Mouse (Mus musculus): ENCODE results near the gene Gm38655. TPM values are rescaled to one million over a fixed set of nuclear protein-coding genes. Genes with fewer than 3 reads are reported as not detected.

Gm38655 gene
- polyA plus RNA-seq, 1 experiment, result not detected

DNA sequence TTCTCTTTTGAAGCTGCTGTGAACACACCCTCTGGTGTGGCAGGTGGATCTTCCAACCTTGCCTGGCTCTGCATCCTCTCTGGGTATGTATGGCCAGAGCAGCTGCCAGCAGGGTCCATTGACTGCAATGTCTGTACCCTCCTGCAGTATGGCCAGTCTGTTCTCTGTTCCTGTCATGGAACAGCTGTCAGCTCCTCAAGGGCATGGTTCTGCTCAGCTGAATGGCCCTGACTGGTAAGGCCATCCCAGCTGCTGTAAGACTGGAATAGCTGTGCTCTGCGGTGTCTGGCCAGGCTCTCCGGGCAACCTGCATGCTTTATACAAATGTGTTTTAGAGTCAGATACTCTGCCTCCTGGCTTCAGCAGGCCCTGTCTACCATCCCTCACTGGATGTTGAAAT, 5.6 kb downstream of the Gm38655 start:
- WGBS, result 94% methylated on average over 2 of the region's 2 CpGs
- Histone ChIP-seq H3K36me3 (ENCODE audit: control insufficient read depth, insufficient read depth, low read length) (no peaks in the 10 kb centered on the region), H3K27me3 (replicated peaks; ENCODE audit: control insufficient read depth, insufficient read depth, low read length) (no peaks in the 10 kb centered on the region), H3K4me3 (ENCODE audit: insufficient read depth, low read depth, low read length) (no peak overlapping the region), H3K27ac (ENCODE audit: insufficient read depth, low read depth, low read length) (no peak overlapping the region), H3K4me1 (ENCODE audit: control insufficient read depth, insufficient read depth, low read length) (no peaks in the 10 kb centered on the region)
- TF ChIP-seq POLR2A (IDR thresholded peaks at IDR 0.05; ENCODE audit: low read depth, low read length) (no peak), CTCF (conservative IDR thresholded peaks at IDR 0.05; ENCODE audit: insufficient read depth, insufficient read length, low read depth, low read length) (no peak)
- DNase-seq, result no peak

DNA sequence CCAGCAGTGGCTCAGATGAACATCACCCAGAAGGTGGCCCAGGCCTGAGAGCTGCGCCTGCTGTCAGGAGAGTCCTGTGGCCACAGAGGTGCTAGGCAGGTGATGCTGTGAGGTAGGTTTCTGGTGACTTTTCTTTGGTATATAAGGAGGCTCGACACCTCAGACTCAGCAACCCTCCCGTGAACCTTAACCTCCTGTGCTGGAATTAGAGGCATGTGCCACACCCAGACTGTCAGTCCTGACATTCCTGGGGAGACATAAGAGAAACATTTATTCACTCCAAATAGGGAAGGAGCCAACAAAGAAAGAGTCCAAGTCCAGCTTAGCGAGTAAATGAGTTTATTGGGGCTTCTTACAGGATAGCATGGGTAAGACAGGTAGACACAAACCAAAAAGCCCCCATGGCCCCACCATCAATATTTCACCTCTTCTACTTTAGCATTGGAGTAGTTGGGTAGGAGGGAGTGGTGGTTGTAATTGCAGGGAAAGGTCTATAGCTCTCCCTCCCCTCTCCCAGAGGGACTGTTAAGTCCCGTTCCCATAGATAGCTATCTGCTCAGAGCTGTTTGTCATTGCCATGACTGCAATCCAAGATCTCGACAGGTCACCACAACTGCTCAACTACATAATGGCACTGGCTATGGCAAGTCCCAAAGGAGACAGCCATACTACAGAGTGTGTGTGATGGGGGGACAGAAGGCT, 9.2 kb downstream of the Gm38655 start:
- no peak for DNase-seq
- Histone ChIP-seq H3K27me3 (replicated peaks; ENCODE audit: control insufficient read depth, insufficient read depth, low read length) (no peaks in the 10 kb centered on the region), H3K27ac (ENCODE audit: insufficient read depth, low read depth, low read length) (no peak overlapping the region), H3K4me3 (ENCODE audit: insufficient read depth, low read depth, low read length) (no peak overlapping the region), H3K4me1 (ENCODE audit: control insufficient read depth, insufficient read depth, low read length) (no peaks in the 10 kb centered on the region), H3K36me3 (ENCODE audit: control insufficient read depth, insufficient read depth, low read length) (no peaks in the 10 kb centered on the region)
- TF ChIP-seq POLR2A (IDR thresholded peaks at IDR 0.05; ENCODE audit: low read depth, low read length), result no peak
- no peak for TF ChIP-seq CTCF (conservative IDR thresholded peaks at IDR 0.05; ENCODE audit: insufficient read depth, insufficient read length, low read depth, low read length)
- WGBS, result 40% methylated on average over 6 of the region's 6 CpGs

DNA sequence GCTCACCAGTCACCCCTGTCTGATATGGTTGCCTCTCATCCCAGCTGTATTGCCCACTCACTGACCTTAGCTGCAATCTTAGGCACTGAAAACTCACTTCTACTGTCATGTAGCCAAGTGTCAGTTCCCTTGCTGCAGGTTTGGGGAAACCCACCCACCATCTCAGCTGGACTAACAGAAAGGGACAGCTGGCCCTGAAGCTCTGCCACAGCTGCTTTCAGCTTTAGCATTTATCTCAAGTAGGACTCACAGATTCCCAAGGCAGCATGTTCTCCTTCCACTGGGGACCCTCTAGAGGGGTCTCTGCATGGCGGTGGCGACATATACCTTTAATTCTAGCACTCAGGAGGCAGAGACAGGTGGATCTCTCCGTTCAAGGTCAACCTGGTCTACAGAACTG, 10.5 kb downstream of the Gm38655 start:
- Histone ChIP-seq H3K36me3 (ENCODE audit: control insufficient read depth, insufficient read depth, low read length) (no peaks in the 10 kb centered on the region), H3K4me1 (ENCODE audit: control insufficient read depth, insufficient read depth, low read length) (no peaks in the 10 kb centered on the region), H3K27me3 (replicated peaks; ENCODE audit: control insufficient read depth, insufficient read depth, low read length) (no peaks in the 10 kb centered on the region), H3K4me3 (ENCODE audit: insufficient read depth, low read depth, low read length) (no peak overlapping the region), H3K27ac (ENCODE audit: insufficient read depth, low read depth, low read length) (no peak overlapping the region)
- no peak for DNase-seq
- no peak for TF ChIP-seq CTCF (conservative IDR thresholded peaks at IDR 0.05; ENCODE audit: insufficient read depth, insufficient read length, low read depth, low read length)
- TF ChIP-seq POLR2A (IDR thresholded peaks at IDR 0.05; ENCODE audit: low read depth, low read length), result no peak
- WGBS, result 86% methylated on average over 3 of the region's 3 CpGs

DNA sequence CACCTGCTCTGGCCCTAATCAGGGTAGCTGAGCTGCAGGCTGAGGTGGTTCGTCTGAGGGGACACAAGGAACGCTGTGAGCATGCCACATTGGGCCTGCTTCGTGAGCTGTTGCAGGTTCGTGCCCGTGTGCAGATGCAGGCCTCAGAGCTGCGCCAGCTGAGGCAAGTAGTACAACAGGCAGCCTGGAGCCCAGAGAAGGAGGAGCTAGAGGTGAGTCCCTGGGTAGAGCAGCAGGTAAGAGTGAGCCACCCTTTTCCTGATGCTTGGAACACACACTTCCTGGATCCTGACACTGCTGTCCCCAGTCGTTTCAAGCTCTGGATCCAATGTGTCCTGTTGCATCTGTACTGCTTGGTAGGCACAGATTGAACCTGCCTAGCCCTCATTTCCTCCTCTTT, 11.9 kb downstream of the Gm38655 start:
- Histone ChIP-seq H3K4me1 (ENCODE audit: control insufficient read depth, insufficient read depth, low read length) (no peaks in the 10 kb centered on the region), H3K36me3 (ENCODE audit: control insufficient read depth, insufficient read depth, low read length) (no peaks in the 10 kb centered on the region), H3K27me3 (replicated peaks; ENCODE audit: control insufficient read depth, insufficient read depth, low read length) (no peaks in the 10 kb centered on the region), H3K4me3 (ENCODE audit: insufficient read depth, low read depth, low read length) (no peak overlapping the region), H3K27ac (ENCODE audit: insufficient read depth, low read depth, low read length) (no peak overlapping the region)
- WGBS, result 70% methylated on average over 7 of the region's 7 CpGs
- TF ChIP-seq POLR2A (IDR thresholded peaks at IDR 0.05; ENCODE audit: low read depth, low read length) (no peak), CTCF (conservative IDR thresholded peaks at IDR 0.05; ENCODE audit: insufficient read depth, insufficient read length, low read depth, low read length) (no peak)
- no peak for DNase-seq

DNA sequence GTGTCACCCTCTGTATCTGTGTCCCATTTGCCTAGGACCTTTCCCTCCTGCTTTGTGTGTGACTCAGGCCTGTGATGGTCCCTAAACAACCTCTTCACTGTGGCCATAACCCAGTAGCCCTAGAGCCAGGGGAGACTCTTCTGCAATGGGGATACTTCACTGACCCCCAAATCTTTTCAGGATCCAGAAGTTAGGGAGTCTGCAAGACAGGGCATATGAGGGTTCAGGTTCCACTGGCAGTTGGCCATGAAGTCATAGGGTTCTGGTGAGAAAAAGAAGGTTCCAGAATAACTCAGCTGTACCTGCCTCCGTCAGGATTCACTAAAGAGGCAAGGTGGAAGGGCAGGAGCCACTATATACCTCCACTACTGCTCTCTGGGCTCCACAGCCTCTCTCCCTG, 13.1 kb downstream of the Gm38655 start, which contains the start of gene Ccdc154:
TSS of gene Ccdc154 (plus strand) at position 301 of the 400 bp plus-strand sequence.
- no peak for TF ChIP-seq CTCF (conservative IDR thresholded peaks at IDR 0.05; ENCODE audit: insufficient read depth, insufficient read length, low read depth, low read length)
- Histone ChIP-seq H3K27ac (ENCODE audit: insufficient read depth, low read depth, low read length) (no peak within 1 kb of the TSS), H3K4me1 (ENCODE audit: control insufficient read depth, insufficient read depth, low read length) (no peaks in the 10 kb centered on the region), H3K27me3 (replicated peaks; ENCODE audit: control insufficient read depth, insufficient read depth, low read length) (no peaks in the 10 kb centered on the region), H3K36me3 (ENCODE audit: control insufficient read depth, insufficient read depth, low read length) (no peaks in the 10 kb centered on the region), H3K4me3 (ENCODE audit: insufficient read depth, low read depth, low read length) (no peak within 1 kb of the TSS)
- DNase-seq, result no peak
- 88% methylated on average over 1 of the region's 1 CpGs for WGBS

DNA sequence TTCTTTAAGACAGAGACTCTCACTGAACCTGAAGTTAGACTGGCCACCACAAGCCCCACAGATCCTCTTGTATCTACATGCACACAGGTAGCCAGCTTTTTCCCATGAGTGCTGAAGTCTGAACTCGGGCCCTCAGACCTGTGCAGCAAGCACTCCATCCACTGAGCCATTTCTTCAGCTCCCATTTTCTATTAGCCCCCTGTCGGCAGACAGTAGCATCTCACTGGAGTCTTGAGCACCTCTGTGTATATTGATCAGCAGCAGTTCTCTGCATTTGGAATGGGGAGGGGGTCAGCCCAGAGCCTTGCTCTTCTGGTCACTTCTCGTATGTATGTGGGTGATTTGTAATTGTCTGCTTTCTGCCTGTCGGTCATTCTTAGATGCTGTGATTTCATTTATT, 35.3 kb downstream of the Gm38655 start:
- WGBS, result 72% methylated on average over 4 of the region's 4 CpGs
- Histone ChIP-seq H3K4me3 (ENCODE audit: insufficient read depth, low read depth, low read length) (no peak overlapping the region), H3K27me3 (replicated peaks; ENCODE audit: control insufficient read depth, insufficient read depth, low read length) (no peaks in the 10 kb centered on the region)

DNA sequence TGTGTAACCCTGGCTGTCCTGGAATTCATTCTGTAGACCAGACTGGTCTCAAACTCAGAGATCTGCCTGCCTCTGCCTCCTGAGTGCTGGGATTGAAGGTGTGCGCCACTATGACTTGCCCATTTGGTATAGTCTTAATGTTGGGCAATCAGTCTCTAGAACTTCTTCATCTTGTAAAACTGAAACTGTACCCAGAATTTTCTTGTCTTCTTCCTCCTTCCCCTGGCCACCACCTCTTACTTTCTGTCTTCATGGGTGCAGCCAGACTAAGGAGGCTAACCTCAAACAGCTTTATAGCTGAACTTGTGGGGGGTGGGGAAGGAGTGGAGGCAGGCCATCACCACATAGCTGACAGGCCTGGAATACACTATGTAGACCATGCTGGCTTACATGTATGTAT, 36.5 kb downstream of the Gm38655 start:
- Histone ChIP-seq H3K36me3 (ENCODE audit: control insufficient read depth, insufficient read depth, low read length) (no peaks in the 10 kb centered on the region), H3K27me3 (replicated peaks; ENCODE audit: control insufficient read depth, insufficient read depth, low read length) (no peaks in the 10 kb centered on the region), H3K4me3 (ENCODE audit: insufficient read depth, low read depth, low read length) (no peak overlapping the region), H3K27ac (ENCODE audit: insufficient read depth, low read depth, low read length) (no peak overlapping the region), H3K4me1 (ENCODE audit: control insufficient read depth, insufficient read depth, low read length) (peaks cover 21% of the 10 kb centered on the region)
- 94% methylated on average over 1 of the region's 1 CpGs for WGBS
- TF ChIP-seq POLR2A (IDR thresholded peaks at IDR 0.05; ENCODE audit: low read depth, low read length) (no peak), CTCF (conservative IDR thresholded peaks at IDR 0.05; ENCODE audit: insufficient read depth, insufficient read length, low read depth, low read length) (no peak)
- no peak for DNase-seq

More for the DNA sequence above, 35.3 kb downstream of the Gm38655 start:
- DNase-seq, result no peak
- Histone ChIP-seq H3K27ac (ENCODE audit: insufficient read depth, low read depth, low read length) (no peak overlapping the region), H3K4me1 (ENCODE audit: control insufficient read depth, insufficient read depth, low read length) (peaks cover 11% of the 10 kb centered on the region), H3K36me3 (ENCODE audit: control insufficient read depth, insufficient read depth, low read length) (no peaks in the 10 kb centered on the region)
- 0 out of 2 replicates have a peak, but pooled peaks have one; percentile 25 for TF ChIP-seq CTCF (conservative IDR thresholded peaks at IDR 0.05; ENCODE audit: insufficient read depth, insufficient read length, low read depth, low read length)
- no peak for TF ChIP-seq POLR2A (IDR thresholded peaks at IDR 0.05; ENCODE audit: low read depth, low read length)
